Mouse (Mus musculus): ENCODE results near the gene Tmem184a.

The Tmem184a gene

DNA sequence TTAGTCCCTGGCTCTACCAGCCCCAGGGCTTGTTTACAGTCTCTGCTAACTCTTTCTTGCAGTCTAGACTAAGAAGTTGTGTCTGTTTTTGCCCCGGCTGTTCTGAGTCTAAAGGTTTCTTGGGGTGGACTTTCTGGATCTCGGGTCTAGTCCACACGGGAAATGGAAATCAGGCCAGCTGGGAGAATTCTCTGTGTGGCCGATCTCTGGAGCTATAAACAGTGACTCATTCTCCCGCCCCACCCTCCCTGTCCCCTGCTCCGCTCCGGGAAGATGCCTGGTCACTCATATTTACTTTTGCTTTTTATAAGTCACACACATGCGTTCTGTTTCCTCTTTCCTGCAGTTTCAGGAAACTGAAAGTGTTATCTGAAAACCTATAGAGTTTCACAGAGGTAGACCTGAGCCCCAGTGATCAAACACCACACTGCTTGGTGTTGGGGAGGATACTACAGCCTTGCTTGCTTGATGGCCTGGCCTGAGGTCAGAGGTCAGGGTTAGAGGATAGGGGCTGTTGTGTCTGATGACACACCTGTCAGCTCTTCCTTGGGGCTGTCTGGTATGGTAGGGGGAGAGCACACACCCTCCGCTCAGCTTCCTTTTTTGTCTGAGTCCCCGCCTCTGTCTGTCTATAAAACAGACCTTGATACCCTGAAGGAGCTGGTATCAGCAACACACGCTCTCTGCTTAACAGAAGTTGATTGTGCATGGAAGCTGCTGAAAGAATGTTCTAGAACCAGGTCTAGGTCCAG lies 26.2 kb downstream of the Tmem184a start:
- peak; percentile 46 for DNase-seq (ENCODE audit: low spot score)

DNA sequence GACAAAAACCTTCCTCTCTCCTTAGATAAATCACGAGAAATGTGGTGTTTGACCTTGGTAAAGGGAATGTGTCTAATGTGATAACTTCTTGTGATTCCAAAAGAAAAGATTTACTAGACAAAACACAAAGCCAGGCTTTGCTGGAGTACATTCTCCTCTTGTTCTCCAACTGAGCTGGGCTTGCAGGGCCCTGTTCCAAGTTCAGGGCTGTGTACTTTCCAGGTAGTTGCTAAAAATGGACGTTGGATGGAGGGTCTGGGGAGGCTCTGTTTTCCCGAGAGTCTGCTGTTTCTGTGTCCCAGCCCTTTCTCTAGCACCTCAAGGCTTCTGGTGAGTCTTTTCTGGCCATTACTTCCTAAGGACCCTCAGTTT lies 26.8 kb downstream of the Tmem184a start:
- no peak for DNase-seq (ENCODE audit: low spot score)

DNA sequence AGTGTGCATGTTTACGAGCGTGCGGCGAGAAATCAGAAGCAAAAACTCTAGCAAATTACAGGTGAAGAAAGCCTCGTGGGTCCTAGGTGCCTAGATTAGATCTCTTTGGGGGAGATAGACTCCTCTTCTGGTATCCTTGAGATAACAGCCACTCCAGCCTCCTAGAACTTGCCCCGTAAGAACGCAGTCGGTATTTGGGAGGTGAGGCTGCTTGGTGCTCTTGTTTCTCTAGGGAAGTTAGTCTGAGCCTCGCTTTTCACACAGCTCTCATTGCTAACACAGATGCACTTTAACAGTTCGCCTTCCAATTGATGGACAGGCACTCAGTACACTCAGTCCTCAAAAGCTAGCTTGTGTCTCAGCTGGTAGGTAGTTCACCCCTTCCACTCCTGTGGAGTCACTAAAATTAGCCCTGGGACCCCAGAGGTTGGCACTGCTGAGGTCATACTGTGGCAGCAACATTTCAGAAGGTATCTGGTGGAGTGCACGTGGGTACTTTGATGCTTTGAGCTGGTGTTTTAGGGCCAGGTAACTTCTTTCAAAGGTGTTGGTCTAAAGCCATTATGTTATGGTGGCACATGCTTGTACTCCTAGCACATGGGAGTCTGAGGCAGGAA lies 27.4 kb downstream of the Tmem184a start:
- DNase-seq (ENCODE audit: low spot score), result no peak

DNA sequence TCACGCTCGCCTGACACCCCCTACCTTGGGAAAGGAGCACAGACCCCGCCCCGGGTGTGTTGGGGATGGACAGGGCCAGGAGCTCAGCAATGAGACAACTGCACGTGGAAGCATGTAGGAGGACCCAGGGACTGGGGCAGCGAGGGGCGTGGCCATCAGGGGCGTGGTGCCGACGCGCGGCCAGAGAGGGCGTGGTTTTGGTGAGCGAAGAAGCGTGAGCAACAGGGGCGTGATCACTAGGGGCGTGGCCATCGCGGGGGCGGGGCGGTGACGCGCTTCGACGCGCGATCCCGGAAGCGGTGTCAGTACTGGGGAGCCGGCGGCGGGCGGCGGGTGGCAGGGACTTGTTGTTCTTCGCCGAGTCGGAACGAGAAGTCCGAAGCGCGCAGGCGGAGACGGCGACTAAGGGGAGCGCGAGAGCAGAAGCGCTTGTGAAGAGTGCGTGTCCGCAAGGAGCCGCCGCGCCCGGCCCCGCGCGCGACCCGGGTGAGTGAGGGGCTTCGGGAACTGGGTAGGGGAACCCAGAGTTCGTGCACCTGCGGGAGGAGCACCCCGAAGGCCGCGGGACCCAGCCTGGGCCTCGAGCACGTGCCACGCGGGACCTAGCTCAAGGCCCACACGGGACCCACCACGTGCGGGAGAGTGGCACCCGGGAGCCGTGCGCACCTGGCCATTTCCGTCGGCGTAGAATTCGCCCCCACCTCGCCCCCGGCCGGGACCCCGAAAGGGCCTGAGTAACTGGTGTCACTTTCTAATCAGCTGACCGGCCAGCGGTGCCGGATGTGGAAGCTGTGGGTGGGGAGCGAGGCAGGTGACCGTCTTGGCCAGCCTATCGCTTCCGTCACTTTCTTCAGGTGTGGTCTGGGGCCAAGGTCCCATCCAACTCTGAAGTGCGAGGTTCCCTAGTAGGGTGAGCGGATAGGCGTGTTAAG lies 28.2 kb downstream of the Tmem184a start, which contains the start of gene Mafk:
Gene Mafk, plus strand, starts transcription at position 287 of the 932 bp plus-strand sequence.
- peak; percentile 99 for DNase-seq (ENCODE audit: low spot score)

DNA sequence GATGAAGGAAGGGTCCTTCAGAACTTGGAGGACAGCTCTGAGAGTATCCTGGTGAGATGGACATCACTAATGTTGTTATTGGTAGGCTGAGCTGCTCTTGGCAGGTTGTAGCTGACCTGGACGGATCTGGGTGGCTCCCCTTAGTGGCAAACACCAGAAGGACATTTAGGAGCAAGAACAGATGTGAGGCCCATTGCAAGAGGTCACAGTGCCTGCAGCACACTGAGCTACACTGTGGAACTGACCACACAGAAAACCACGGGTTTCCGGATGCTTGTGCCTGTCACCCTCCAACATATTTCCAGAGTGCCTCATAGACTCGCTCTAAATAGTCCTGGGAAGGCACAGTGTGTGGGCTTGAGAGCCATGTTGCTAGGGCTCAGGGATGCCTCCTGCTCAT lies 30.3 kb downstream of the Tmem184a start:
- DNase-seq (ENCODE audit: low spot score), result no peak

DNA sequence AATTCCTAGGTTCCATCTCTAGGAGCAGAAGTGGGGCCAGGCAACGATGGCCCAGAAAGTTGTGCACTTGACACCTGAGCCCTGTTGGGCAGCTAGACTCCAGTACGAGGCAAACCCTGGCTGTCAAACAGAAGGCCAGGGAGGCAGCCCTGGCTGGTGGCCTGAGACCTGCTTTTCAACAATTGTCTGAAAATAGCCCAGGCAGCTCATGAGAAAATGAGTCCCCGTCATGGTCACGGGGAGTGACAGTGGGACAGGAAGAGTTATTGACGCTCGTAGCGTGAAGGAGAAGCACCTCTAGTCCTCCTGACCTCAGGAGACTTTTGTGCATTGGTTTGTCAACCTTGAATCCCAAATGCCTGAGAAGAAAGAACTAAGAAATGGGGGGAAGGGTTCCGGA lies 38.3 kb downstream of the Tmem184a start:
- no peak for DNase-seq (ENCODE audit: low spot score)

DNA sequence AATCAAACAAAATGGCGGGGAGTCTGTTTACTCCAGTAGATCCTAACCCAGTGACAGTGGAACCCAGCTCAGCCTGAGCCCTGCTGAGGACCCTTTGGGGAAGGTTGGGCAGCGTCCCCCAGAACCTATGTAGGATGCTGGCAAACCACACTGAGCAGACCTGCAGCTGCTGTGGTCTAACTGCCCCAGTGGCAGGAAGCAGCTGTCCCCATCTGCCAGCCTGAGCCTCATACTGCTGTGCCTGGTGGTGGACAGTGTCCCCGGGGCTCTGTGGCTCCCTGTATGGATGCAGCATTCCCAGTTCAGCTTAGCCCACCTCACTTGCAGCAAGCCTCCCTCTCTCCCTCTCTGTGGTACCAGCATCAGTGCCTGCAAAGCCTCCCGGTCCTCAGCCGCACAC lies 42.8 kb downstream of the Tmem184a start:
- DNase-seq (ENCODE audit: low spot score), result no peak

DNA sequence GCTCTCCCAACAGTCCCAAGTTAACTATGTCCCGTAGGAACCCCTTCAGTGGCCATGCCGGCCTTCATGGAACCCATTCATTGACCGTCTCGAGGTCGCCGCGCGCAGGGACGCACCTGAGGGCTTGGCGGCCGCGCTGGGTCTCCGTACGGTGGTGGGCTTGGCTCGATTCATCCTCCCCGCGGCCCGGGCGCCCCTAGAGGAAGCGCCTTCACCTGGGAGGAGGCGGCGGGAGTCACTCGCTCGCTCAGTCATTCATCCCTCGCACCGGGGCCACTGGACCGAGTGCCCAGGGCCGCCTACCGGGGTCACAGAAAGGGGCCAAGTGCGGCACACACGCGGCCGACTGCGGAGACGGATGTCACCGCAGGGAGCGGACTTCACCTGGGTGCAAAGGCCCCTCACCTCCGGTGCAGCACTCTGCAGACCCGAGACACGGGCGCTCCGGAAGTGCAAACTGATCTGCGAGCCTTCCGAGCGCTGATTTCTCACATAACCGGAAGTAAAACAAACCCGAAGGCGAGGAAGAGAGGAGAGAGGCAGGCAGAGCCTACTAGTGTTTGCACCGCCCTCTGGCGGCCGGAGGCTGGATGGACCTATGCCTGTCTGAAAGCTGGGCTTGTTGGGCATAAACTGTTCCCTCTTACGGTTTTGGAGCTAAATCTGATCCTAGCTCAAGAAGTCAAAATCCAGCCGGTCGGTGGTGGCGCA lies 44.3 kb downstream of the Tmem184a start, which contains the start of gene Ints1:
Gene Ints1, minus strand, starts transcription at position 459 of the 711 bp plus-strand sequence.
- peak; percentile 95 for DNase-seq (ENCODE audit: low spot score)

DNA sequence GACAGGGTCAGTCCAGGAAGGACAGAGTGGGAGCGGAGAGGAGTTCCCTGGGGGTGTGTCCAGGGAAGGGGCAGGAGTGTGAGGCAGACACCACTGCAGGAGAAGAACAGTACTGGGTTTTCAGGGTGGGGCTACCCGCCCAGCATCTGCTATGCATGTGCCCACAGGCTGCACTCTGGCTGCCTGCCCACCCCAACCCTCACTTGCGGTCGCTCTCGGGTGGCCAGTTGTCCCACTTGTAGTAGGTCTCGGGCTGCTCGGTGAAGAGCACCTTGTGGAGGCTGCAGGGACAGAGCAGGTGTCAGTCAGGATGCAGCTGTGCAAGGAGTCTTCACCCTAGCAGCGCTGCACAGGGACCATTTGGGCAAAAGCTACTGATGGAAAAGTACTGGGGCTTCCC lies 51.5 kb downstream of the Tmem184a start:
- DNase-seq (ENCODE audit: low spot score), result no peak

DNA sequence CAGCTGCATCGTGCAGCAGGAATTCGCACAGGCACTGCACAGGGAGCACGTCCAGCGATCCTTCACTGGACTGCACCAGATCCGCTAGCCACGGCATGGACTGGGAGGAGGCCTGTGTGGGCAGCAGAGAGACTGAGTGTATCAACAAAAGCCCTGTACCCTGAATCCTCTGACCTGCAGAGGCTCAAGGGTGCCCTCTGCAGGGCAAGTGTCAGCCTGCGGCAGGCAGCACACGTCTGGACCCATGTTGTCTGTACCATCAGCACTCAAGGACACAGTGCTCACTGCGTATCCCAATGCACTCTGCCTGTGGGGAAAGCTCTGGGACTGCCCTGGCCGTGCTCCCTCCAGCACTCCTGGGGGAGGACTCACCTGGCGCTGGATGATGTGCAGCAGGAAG lies 55.4 kb downstream of the Tmem184a start:
- no peak for DNase-seq (ENCODE audit: low spot score)

DNA sequence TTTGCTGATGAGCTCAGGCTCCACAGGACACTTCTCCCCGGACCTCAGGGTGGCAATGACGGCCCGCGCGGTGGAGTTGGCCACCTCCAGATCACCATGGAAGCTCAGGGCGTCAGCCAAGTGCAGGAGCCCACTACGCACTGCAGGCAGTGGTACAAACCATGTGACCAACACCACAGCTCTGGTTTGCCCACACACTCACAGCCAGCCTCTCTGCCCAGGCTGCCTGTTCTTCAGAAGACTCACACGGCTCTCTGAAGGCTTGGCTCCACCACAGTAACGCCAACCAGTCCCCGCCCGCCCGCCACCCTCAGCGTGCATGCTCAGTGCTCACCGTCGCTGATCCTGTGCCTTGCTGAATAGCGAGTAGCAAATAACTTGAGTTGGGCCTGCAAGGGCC lies 61.6 kb downstream of the Tmem184a start:
- DNase-seq (ENCODE audit: low spot score), result no peak

DNA sequence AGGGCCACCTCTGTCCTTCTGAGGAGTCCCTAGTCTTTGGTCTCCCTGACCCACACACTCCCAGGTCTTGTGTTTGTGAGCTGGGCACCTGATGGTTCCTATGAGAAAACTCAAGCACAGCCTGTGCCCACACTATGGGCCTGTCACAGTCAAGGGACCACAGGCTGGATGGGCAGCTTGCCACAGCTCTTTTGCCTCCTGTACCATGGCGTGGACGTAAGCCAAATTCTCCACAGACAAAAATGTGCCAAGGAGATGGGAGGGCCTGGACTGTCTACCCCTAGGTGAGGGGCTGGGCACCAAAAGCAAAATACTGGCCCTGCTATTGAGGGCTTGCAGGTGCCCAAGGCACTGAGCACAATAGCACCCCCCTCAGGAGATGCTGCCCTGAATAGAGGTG lies 63.1 kb downstream of the Tmem184a start:
- no peak for DNase-seq (ENCODE audit: low spot score)

DNA sequence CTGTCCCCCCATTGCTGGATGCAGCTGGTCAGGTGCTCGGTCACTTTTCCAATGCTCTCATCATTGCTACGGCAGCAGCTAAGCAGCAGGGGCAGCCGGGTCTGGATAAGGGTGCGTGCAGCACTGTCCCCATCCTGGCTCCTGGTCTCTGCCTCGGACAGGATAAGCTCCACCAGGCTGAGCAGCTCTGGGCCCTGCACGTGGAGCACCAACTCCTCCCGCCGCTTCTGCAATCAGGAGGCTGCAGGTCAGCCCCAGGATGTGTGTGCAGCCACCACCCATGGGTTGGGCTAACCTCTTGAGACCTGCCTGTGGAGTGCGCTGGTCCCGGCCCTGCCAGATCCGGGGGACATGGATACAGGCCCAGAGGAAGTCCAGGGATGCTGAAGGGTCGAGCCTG lies 63.6 kb downstream of the Tmem184a start:
- no peak for DNase-seq (ENCODE audit: low spot score)

DNA sequence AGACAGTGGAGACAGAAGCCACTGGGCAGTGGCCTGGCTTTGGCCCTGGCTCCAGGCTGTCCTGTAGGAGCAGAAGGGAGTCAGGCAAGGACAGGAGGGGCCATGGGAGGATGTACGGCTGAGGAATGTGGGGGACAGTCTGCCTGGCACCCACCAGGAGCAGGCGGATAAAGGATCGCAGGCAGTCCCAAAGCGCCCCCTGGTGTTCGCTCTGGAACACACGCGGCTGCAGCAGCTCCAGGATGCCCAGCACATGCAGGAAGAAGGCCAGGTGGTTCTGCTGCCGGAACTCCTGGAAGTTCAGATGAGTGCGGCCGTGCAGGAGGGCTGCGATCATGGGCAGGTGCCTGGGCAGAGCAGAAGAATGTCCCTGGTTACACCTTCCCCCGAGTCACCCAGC lies 65.0 kb downstream of the Tmem184a start:
- peak; percentile 52 for DNase-seq (ENCODE audit: low spot score)

All from urinary bladder, postnatal 25 days (tissue).